Mouse (Mus musculus): ENCODE measurements around the gene Astn1. TPM values are rescaled to one million over a fixed set of nuclear protein-coding genes. Genes with fewer than 3 reads are reported as not detected.

Astn1 gene
- polyA plus RNA-seq, 2 experiments = 0.03 TPM

DNA sequence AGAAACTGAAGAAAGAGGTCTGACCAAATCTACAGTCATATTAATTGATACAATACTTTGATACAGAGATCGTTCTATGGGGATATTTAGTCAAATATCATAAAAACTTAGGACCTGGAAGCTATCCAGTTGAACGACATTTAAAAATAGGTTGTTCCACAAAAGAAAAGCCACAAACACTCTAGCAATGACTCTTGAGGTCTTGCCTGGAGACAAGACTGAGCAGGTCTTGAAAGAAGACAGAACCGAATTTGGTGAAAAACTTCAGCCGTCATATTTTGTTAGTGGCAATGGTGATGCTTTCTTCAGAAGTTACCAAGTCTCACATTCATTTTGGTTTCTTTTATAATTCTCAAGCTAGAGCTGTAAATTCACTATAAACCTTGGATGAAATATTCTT, 26.9 kb downstream of the Astn1 start:
- 53% methylated on average over 4 of the region's 4 CpGs for WGBS (ENCODE audit: insufficient replicate concordance)
- Histone ChIP-seq H3K9me3 (ENCODE audit: control insufficient read depth, low read length) (no peaks in the 10 kb centered on the region), H3K4me2 (ENCODE audit: low read depth) (no peak overlapping the region), H3K27me3 (ENCODE audit: control insufficient read depth, insufficient read depth, low read length) (no peaks in the 10 kb centered on the region), H3K36me3 (replicated peaks; ENCODE audit: control insufficient read depth, insufficient read depth, low read depth) (no peaks in the 10 kb centered on the region), H3K9ac (replicated peaks) (no peak overlapping the region), H3K27ac (no peak overlapping the region), H3K4me1 (replicated peaks; ENCODE audit: control insufficient read depth in 2 of 2, insufficient read depth in 2 of 2, low read length in 1 of 2) (no peaks in the 10 kb centered on the region), H3K4me3 (ENCODE audit: insufficient read depth in 1 of 2, low read depth in 2 of 2, low read length in 2 of 2) (no peak overlapping the region)
- ATAC-seq (ENCODE audit: insufficient read depth) = no peak
- DNase-seq (ENCODE audit: low read depth in 3 of 3, low spot score in 3 of 3) = no peak
- TF ChIP-seq CTCF (IDR thresholded peaks at IDR 0.05; ENCODE audit: low read depth) (no peak), EP300 (IDR thresholded peaks at IDR 0.05; ENCODE audit: low read depth) (no peak)

DNA sequence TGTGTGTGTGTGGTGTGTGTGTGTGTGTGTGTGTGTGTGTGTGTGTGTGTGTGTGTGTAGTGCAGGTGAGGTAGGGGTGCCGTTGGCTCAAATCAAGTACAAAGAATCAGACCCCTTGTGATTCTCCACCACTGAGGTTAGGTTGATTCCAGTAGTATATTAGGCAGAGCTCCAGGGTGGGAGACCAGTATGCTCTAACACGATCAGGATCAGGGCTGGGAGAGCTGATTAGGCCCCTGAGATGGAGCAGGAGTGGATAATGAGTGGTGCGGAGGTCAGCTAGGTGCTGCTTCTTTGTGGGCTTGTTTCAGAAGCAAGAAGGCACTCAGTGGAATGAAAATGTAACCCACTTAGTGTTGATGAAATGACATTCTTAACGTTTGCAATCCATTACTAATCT, 28.6 kb downstream of the Astn1 start:
- no peaks in the 10 kb centered on the region for H3K9me3 ChIP-seq (ENCODE audit: control insufficient read depth, low read length)
- no peak overlapping the region for H3K27ac ChIP-seq
- H3K9ac ChIP-seq (replicated peaks) = no peak overlapping the region
- no peaks in the 10 kb centered on the region for H3K4me1 ChIP-seq (replicated peaks; ENCODE audit: control insufficient read depth in 2 of 2, insufficient read depth in 2 of 2, low read length in 1 of 2)
- no peaks in the 10 kb centered on the region for H3K27me3 ChIP-seq (ENCODE audit: control insufficient read depth, insufficient read depth, low read length)
- H3K4me3 ChIP-seq (ENCODE audit: insufficient read depth in 1 of 2, low read depth in 2 of 2, low read length in 2 of 2) = no peak overlapping the region
- 64% methylated on average over 4 of the region's 4 CpGs for WGBS (ENCODE audit: insufficient replicate concordance)
- H3K4me2 ChIP-seq (ENCODE audit: low read depth) = no peak overlapping the region
- DNase-seq (ENCODE audit: low read depth in 3 of 3, low spot score in 3 of 3) (no peak), ATAC-seq (ENCODE audit: insufficient read depth) (no peak)
- no peak for TF ChIP-seq EP300 (IDR thresholded peaks at IDR 0.05; ENCODE audit: low read depth)
- no peak for TF ChIP-seq CTCF (IDR thresholded peaks at IDR 0.05; ENCODE audit: low read depth)
- H3K36me3 ChIP-seq (replicated peaks; ENCODE audit: control insufficient read depth, insufficient read depth, low read depth) = no peaks in the 10 kb centered on the region

DNA sequence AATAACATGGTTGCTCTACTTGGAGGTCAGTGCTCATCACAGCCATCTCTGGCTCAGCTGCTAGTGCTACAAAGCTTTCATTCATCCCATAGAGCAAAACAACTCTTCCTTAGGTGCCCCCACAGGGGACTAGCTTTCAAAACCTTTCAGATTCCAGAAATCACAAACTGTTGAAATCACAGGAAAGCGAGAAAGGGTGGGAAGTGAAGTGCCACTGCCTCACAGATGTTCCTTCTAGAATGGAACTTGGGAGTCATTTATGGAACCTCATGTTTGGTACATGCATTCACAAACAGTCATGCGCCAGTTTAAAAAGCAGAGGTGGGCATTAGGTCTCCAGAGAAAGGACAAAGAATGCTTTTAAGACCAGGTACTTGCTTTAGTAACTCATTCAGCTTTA, 35.0 kb downstream of the Astn1 start:
- Histone ChIP-seq H3K27me3 (ENCODE audit: control insufficient read depth, insufficient read depth, low read length) (no peaks in the 10 kb centered on the region), H3K4me3 (ENCODE audit: insufficient read depth in 1 of 2, low read depth in 2 of 2, low read length in 2 of 2) (no peak overlapping the region), H3K36me3 (replicated peaks; ENCODE audit: control insufficient read depth, insufficient read depth, low read depth) (no peaks in the 10 kb centered on the region), H3K4me2 (ENCODE audit: low read depth) (no peak overlapping the region), H3K27ac (no peak overlapping the region), H3K9me3 (ENCODE audit: control insufficient read depth, low read length) (no peaks in the 10 kb centered on the region), H3K4me1 (replicated peaks; ENCODE audit: control insufficient read depth in 2 of 2, insufficient read depth in 2 of 2, low read length in 1 of 2) (no peaks in the 10 kb centered on the region), H3K9ac (replicated peaks) (no peak overlapping the region)
- ATAC-seq (ENCODE audit: insufficient read depth) (no peak), DNase-seq (ENCODE audit: low read depth in 3 of 3, low spot score in 3 of 3) (no peak)
- TF ChIP-seq EP300 (IDR thresholded peaks at IDR 0.05; ENCODE audit: low read depth) (no peak), CTCF (IDR thresholded peaks at IDR 0.05; ENCODE audit: low read depth) (no peak)
- WGBS (ENCODE audit: insufficient replicate concordance) = 59% methylated on average over 2 of the region's 2 CpGs

DNA sequence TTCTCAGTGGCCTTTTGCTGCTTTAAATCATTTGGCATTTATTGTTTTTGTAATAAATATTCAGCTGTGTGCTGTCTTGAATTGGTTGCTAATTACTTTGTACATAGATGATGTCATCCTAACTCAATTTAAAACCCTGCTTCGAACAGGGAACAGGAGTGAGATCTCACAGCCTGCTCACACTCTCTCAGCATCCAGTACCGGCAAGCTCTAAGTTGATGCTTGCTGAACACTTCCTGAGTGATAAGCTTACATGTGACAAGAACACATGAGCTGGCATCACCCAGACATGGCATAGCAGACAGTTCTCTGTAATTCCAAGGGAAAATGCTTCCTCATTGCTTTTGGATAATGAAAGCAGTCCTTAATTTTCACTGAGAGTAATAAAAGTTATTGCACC, 38.8 kb downstream of the Astn1 start:
- Histone ChIP-seq H3K27me3 (ENCODE audit: control insufficient read depth, insufficient read depth, low read length) (no peaks in the 10 kb centered on the region), H3K36me3 (replicated peaks; ENCODE audit: control insufficient read depth, insufficient read depth, low read depth) (no peaks in the 10 kb centered on the region), H3K27ac (no peak overlapping the region), H3K9me3 (ENCODE audit: control insufficient read depth, low read length) (no peaks in the 10 kb centered on the region), H3K4me2 (ENCODE audit: low read depth) (no peak overlapping the region), H3K4me1 (replicated peaks; ENCODE audit: control insufficient read depth in 2 of 2, insufficient read depth in 2 of 2, low read length in 1 of 2) (no peaks in the 10 kb centered on the region), H3K4me3 (ENCODE audit: insufficient read depth in 1 of 2, low read depth in 2 of 2, low read length in 2 of 2) (no peak overlapping the region), H3K9ac (replicated peaks) (no peak overlapping the region)
- TF ChIP-seq EP300 (IDR thresholded peaks at IDR 0.05; ENCODE audit: low read depth) = no peak
- TF ChIP-seq CTCF (IDR thresholded peaks at IDR 0.05; ENCODE audit: low read depth) = no peak
- 64% methylated on average over 2 of the region's 2 CpGs for WGBS (ENCODE audit: insufficient replicate concordance)
- DNase-seq (ENCODE audit: low read depth in 3 of 3, low spot score in 3 of 3) (no peak), ATAC-seq (ENCODE audit: insufficient read depth) (no peak)

DNA sequence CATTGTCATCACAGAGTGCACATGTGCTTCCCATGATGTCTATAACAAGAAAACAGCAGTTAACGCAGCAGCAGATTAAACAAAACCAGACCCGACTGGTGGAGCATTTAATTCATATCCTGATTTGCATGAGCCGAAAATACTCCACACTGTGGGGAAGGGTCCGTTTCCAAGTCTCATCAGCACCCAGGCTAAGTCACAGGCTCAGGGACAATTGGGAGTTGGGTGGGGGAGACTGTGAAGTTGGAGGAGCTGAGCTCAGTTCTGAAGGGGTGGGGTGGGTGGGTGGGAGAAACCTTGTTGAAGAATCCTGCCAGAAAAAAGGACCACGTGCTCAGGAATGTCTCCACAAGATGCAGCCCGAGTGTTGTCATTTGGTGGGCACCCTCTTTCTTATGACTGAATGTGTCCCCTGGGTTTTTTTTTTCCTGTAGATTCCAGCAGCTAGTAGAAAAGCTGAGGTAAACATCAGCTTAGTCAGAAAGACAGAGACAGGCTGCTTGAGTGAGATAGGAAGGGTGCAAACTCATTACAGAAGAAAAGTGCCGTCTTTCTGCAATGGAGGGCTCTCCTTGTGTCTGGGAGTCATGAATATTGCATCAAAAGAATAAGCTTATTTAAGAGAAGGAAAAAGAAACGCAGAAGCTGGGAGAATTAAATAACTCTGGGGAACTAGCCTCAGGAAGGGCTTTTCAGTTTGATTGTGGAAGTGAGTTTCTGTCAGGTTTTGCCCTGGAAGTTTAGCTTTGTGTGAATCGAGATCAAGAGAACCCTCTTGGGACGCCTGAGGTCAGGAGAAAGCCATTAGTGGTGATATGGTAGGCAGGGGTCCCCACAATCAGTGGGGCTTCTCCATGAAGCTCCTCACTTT, 44.1 kb downstream of the Astn1 start:
- no peak for ATAC-seq (ENCODE audit: insufficient read depth)
- Histone ChIP-seq H3K9ac (replicated peaks) (no peak overlapping the region), H3K4me3 (ENCODE audit: insufficient read depth in 1 of 2, low read depth in 2 of 2, low read length in 2 of 2) (no peak overlapping the region), H3K4me1 (replicated peaks; ENCODE audit: control insufficient read depth in 2 of 2, insufficient read depth in 2 of 2, low read length in 1 of 2) (no peaks in the 10 kb centered on the region), H3K36me3 (replicated peaks; ENCODE audit: control insufficient read depth, insufficient read depth, low read depth) (no peaks in the 10 kb centered on the region), H3K4me2 (ENCODE audit: low read depth) (no peak overlapping the region), H3K27ac (no peak overlapping the region), H3K27me3 (ENCODE audit: control insufficient read depth, insufficient read depth, low read length) (no peaks in the 10 kb centered on the region), H3K9me3 (ENCODE audit: control insufficient read depth, low read length) (no peaks in the 10 kb centered on the region)
- 44% methylated on average over 10 of the region's 10 CpGs for WGBS (ENCODE audit: insufficient replicate concordance)
- DNase-seq (ENCODE audit: low read depth in 3 of 3, low spot score in 3 of 3) = no peak
- no peak for TF ChIP-seq EP300 (IDR thresholded peaks at IDR 0.05; ENCODE audit: low read depth)
- TF ChIP-seq CTCF (IDR thresholded peaks at IDR 0.05; ENCODE audit: low read depth) = no peak
